Mouse (Mus musculus) cerebral cortex, adult 2 months (tissue): ENCODE measurements around the gene Slc51a.

Experiments used
- WGBS: fragments of 180-500 bp; shearing (Covaris S2); methylation state at CpG from one replicate; pipeline ENCODE4 v1.1.7; 2018; 5-methylcytosine and 5-hydroxymethylcytosine counted together

The Slc51a gene

GRCm38 (mm10) chr16:32468488-32468887 is 19.2 kb downstream of the Slc51a start:
- 64% methylated on average over 3 of the region's 3 CpGs for WGBS

GRCm38 (mm10) chr16:32464908-32465307 is 22.8 kb downstream of the Slc51a start:
- 0% methylated on average over 1 of the region's 1 CpGs for WGBS

- WGBS, result 82% methylated on average over 2 of the region's 2 CpGs
Observed at GRCm38 (mm10) chr16:32463426-32463825, 24.3 kb downstream of the Slc51a start.

DNA sequence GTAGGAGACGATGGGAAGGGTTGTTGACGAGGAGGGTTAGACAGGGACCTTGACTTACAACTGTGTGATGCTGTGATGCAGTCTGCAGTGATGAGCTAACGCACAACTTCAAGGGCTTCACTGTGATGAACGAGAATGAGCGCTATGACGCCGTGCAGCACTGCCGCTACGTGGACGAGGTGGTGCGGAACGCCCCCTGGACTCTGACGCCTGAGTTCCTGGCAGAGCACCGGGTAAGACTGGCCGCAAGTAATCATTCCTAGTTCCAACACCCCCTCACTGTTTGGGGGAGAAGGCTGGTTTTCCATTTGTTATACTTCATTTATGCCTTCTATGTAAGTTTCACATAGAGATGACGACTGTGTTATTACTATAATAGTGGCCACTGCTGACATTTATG is 24.7 kb downstream of the Slc51a start:
- 94% methylated on average over 16 of the region's 16 CpGs for WGBS

- 97% methylated on average over 5 of the region's 5 CpGs for WGBS
Observed at GRCm38 (mm10) chr16:32461713-32462112, 26.0 kb downstream of the Slc51a start.

GRCm38 (mm10) chr16:32460518-32460917 is 27.2 kb downstream of the Slc51a start:
- 72% methylated on average over 4 of the region's 4 CpGs for WGBS

DNA sequence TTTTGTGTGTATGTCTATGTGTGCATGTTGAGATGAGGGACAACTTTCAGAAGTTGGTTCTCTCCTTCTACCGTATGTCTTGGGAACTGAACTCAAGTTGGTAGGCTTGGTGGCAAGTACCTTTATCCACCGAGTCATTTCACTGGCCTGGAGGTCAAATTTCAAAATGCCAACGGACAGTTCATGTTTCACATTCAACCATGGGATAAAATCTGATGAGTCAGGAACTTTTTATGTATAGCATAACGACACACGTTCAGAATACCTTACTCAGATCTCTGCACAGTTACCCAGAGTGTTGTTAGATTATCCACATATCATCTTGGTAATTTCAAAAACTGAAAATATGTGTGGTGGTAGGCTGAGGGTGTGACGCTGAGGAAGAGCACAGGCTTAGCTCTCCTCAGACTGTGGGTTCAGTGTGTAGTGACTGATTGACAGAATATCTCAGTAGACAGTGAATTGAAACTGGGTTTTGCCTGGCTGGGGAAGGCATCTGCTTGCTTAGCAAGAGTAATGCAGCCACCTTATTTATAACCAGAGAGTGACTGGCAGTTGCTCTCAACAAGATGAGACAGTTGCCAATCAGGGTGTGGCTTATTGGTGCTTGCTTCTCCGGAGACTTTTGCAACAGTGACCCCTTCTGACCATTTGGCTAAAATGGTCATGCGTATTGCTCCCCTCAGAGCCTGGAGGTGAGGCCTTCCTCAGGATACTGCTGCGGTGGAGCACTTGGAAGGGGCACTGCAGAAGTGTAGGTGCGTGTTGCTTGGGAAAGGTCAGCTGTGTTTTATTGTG is 29.9 kb downstream of the Slc51a start:
- 69% methylated on average over 10 of the region's 10 CpGs for WGBS

DNA sequence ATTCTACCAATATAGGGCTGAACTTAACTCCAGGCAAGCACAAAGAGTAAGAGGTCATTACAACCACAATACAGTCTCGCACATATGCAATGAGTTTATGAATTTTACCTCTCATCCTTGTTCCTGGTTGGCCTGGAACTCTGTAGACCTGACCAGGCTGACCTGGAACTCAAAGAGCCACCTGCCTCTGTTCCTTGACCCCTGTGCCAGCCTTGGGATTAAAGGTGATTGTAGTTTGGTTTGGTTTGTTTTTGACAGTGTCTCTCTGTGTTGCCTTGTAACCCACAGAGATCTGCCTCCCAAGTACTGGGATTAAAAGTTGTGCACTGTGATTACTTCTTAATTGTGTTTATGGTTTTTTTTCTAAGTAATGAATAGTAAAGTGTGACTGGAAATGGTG is 30.9 kb downstream of the Slc51a start:
- 98% methylated on average over 1 of the region's 1 CpGs for WGBS

DNA sequence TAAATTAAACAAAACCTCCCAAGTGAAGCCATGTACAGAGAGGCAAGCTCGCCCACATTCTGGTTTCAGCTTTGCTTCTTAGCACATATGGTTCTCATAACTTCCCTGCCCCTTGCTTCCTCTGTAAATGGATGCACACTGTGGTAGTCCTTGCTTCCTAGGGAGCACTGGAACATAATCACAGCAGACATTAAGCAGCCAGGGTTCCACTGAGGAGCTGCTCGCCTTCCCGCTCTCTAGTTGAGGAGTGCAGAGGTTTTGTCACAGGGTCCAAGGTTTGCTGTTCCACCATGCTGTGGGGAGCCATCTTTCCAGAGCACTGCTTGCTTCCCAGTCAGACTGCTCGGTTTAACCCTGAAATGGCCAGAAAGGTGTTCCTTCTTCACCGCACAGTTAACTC is 33.0 kb downstream of the Slc51a start:
- WGBS, result 87% methylated on average over 5 of the region's 5 CpGs

DNA sequence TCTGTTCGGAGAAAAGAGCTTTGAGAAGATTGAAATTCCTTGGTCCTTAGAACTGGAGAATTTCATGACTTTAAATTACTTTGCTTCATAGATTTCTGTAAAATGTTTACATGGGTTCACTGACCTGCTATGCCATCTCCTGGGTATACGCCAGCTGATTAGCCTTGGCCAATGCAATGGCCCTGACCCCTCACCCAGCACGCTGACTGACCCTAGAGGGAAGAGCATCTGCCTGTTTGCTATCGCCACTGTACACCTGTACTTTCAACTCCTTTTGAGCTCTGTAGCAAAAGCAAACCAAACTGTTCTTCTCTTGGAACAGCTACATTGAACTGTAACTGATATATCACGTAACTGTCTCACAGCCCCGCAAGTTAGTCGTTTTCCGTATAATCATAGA is 34.6 kb downstream of the Slc51a start:
- WGBS, result 91% methylated on average over 8 of the region's 8 CpGs

- 99% methylated on average over 2 of the region's 2 CpGs for WGBS
Observed at GRCm38 (mm10) chr16:32450133-32450532, 37.5 kb downstream of the Slc51a start.

GRCm38 (mm10) chr16:32449665-32450064 is 38.0 kb downstream of the Slc51a start:
- WGBS, result 82% methylated on average over 3 of the region's 3 CpGs

DNA sequence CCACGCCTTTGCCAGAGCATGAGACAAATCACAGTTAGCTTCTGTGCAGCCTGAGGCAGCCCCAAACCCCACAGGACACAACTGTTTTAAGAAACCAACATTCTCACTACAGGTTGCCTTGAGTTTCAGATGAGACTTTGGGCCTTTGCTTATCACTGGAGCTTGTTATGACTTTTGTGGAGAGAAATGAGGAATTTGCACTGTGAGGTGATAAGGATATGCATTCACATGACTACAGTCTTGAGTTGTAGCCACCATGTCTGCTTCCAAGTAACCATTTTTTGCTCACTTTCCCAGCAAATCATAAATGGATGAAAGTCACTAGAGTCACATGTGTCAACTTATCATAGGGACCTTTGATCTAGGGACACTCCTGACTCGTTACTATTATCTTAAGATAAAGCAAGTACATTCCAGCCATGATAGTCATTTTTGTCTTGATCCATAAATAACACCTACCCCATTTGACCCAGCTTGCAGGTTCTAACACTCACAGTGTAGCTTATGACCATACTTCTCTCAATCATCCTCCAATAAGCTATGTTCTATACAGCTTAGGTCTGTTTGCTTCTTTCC is 41.0 kb downstream of the Slc51a start:
- 90% methylated on average over 2 of the region's 2 CpGs for WGBS

- WGBS, result 97% methylated on average over 1 of the region's 1 CpGs
Observed at GRCm38 (mm10) chr16:32445558-32445957, 42.1 kb downstream of the Slc51a start.

DNA sequence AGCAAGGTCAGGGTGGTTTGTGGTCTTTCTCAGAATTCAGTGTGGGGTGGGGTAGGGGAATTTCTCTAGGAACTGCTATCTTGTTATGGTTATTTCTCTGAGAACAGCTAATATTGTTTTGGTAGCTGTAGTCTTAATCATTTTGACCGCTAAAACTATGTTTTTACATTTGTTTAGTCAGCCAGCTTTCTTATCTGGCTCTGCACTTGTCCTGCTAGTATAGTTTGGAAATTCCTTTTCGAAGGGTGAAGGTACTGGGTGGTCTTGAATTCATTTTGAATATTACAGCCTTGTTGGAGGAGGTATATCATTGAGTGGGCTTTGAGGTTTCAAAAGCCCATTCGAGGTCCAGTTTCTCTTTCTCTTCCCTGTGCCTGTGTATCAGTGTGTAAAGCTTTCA is 43.1 kb downstream of the Slc51a start:
- WGBS, result 92% methylated on average over 3 of the region's 3 CpGs

- WGBS, result 79% methylated on average over 3 of the region's 3 CpGs
Observed at GRCm38 (mm10) chr16:32441432-32441831, 46.2 kb downstream of the Slc51a start.

GRCm38 (mm10) chr16:32437266-32437665 is 50.4 kb downstream of the Slc51a start:
- 100% methylated on average over 1 of the region's 1 CpGs for WGBS

GRCm38 (mm10) chr16:32436657-32437056 is 51.0 kb downstream of the Slc51a start:
- 61% methylated on average over 1 of the region's 1 CpGs for WGBS

- 20% methylated on average over 6 of the region's 6 CpGs for WGBS
Observed at GRCm38 (mm10) chr16:32434066-32434465, 53.6 kb downstream of the Slc51a start.

- 81% methylated on average over 2 of the region's 2 CpGs for WGBS
Observed at GRCm38 (mm10) chr16:32433138-32433537, 54.5 kb downstream of the Slc51a start.

- WGBS, result 96% methylated on average over 1 of the region's 1 CpGs
Observed at GRCm38 (mm10) chr16:32431926-32432325, 55.8 kb downstream of the Slc51a start.

DNA sequence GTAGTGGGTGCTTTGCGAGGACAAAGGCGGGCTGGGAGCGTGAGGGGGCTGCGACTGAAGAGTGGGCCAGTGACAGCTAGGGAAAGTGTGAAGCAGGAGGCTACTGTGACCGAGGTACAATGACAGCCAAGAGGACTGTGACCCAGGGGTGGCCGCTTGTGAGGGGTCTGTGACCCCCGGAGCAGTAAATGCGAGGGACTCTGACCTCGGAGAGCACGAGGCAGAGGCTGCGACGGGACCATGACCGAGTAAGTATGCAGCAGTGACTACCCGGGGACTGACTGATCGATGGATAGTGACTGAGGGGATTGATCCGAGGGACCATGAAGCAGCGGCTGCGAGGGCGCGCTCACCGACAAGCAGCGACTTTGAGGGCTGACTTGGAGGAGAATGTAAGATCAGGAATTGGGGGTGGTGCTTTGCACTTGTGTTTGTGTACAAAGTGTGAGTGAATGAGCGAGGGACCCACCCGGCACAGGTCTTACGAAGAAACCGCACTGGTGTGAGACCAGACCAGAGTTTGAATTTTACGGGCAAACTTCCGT is 56.6 kb downstream of the Slc51a start:
- under 1% methylated on average over 28 of the region's 28 CpGs for WGBS

- WGBS, result 1% methylated on average over 54 of the region's 54 CpGs
Observed at GRCm38 (mm10) chr16:32430474-32431046, 57.1 kb downstream of the Slc51a start, which contains the start of gene Pcyt1a. TSS of gene Pcyt1a (plus strand) at chr16:32430921.
